Mouse (Mus musculus): ENCODE measurements around the gene Fmnl1. TPM values are rescaled to one million over a fixed set of nuclear protein-coding genes. Genes with fewer than 3 reads are reported as not detected.

Fmnl1 gene
- polyA plus RNA-seq (2012; rRNA removed): 2.4 TPM in 2 replicates

DNA sequence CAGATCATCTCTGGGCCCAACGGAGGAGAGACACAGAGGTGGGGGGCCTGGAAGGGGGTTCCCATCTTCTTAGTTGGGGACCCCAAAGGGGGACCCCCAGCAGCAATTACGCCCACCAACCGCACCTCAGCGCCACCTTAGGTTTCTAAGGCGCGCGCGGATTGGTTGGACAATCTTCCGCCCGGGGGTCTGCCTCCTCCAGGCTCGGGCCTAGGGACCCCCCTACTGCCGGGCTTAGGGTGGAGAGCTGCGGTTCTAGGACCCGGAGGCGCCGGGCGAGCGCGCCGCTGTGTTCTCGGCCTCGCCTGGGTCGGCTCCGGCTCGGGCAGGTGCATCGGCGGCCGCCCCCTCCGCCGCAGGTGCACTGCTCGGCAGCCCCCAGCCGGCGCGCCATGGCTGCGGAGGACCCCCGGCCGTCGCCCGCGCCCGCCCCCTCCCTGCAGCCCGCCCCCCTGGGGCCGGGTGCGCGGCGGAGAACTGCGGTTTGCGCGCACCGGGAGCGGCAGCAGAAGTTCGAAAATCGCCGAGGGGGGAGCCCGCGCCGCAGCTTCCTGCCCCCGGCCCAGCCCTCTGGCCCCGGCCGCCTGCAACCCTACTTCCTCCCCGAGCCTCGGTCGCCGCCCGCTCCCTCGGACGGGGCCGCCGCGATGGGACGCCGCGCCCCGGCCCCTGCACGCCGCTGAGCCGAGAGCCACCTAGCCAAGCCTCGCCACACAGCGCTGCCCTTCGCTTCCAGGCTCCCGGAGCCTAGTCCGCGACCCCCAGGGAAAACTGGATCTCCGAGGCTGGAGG, at the start of gene Fmnl1:
Fmnl1 (plus strand) TSS at position 614 of the 792 bp plus-strand sequence.

DNA sequence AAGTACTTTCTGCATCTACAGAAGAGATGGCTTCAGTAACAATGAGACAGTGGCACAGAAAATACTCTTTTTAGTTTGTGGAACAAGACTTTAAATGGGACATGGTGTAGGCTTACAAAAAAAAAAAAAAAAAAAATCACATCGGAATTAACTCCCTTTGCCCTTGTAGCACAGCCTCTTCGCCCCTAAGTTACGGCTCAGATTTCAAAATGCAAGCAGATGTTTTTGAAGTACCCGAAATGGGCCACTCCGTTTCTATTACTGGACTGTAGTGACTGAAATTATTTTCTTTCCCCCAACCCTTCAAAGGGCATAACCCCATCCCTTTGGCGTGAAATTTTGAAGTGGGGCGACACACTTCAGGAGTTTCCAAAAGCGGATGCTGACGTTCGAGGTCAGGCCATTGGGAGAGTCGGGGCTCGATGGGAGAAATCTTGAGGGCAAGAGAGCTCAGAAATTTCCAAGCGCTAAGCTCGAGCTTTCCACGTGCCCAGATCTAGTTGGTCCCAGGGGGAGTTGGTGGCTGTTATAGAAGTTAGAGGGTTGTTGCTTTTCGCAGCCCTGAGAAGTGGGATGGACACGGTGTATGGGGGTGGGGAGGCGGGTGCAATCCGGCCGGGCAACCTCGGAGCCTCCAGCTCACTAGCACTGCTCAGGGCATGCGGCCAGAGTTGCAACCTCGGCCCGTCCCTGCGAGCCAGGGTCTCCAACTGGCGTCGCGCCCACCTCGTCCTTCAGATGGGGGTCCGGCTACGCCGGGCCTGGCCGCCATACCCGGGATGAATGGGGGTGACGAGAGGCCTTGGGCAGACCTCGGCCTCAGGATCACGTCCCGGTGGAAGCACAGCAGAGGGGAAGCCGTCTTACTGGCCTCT, 39.0 kb upstream of the Fmnl1 start, which contains the start of gene Hexim2:
Hexim2 (plus strand) TSS at position 729 of the 875 bp plus-strand sequence.

DNA sequence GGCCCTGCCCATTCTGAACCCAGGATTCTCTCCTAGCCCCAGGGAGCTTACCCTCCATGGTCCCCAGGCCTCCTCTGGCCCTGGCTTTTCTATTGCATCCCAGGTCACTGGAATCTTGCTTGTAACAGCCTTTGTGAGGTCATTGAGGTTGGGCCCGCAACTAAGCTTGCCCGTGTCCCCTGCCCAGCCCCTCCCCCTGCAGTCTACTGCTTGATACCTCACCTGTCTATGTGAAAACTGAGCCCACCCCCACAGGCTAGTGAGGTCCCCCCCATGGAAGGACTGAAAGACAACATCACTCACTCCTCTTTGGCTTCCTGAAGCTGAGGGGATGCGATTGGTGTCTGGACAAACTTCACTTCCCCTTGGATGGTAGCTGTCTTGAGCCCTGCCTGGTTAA, 37.6 kb downstream of the Fmnl1 start, which contains the start of gene 1700023F06Rik:
1700023F06Rik (minus strand) TSS at position 101 of the 400 bp plus-strand sequence.

DNA sequence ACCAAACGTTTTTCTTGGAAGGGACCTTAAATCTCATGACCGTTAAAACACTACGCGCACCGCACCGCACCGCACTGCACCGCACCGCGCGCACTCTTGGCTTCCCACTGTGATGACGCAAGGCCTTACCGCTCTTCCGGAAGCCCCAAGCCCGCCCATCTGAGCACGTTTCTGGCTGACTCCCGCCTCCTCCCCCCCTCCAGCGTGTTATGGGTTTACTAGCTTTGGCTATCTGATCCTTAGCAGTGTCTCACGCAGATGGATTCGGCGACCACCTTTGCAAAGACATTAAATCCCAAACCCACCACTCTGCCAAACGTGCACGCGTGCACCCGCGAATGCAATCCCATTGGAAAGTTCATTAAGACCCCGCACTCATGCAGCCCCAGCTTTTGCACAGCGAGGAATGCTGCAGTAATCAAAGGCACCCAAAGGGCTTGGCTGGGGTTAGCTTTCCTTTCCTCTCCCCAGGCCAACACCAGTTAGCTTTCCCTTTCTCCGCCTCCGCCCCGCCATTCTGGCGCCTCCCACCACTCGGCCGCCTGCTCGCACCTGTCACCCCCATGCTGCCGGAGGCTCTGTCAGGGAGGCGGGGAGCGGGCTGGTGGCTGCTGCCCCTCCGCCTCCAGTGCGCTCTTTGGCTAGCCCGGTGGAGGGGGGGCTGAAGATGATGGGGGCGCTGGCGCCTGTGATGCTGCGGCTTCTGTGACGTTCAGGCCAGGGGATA, 47.0 kb downstream of the Fmnl1 start, which contains the start of gene Spata32:
Spata32 (minus strand) TSS at position 643 of the 727 bp plus-strand sequence.

Other genes starting within 250 kb of the Fmnl1 start
- 1.7 and 2.3 TPM in 2 replicates for gene Kif18b, start 246.0 kb upstream of the Fmnl1 start, polyA plus RNA-seq (2012; rRNA removed)
- gene C1ql1, start 224.4 kb upstream of the Fmnl1 start, polyA plus RNA-seq (2012; rRNA removed): 1.0 and 2.7 TPM in 2 replicates
- 4.6 and 5.0 TPM in 2 replicates for gene Nmt1, start 142.9 kb upstream of the Fmnl1 start, polyA plus RNA-seq (2012; rRNA removed)
- gene Dcakd, start 142.8 kb upstream of the Fmnl1 start, polyA plus RNA-seq (2012; rRNA removed): 32.2 and 34.9 TPM in 2 replicates
- 16.8 and 24.3 TPM in 2 replicates for gene Plcd3, start 69.4 kb upstream of the Fmnl1 start, polyA plus RNA-seq (2012; rRNA removed)
- gene Acbd4, start 69.4 kb upstream of the Fmnl1 start, polyA plus RNA-seq (2012; rRNA removed): 21.4 and 26.6 TPM in 2 replicates
- gene Hexim1, start 54.9 kb upstream of the Fmnl1 start, polyA plus RNA-seq (2012; rRNA removed): 4.0 and 4.1 TPM in 2 replicates
- gene Hexim2, start 38.7 kb upstream of the Fmnl1 start, polyA plus RNA-seq (2012; rRNA removed): 0.74 and 1.3 TPM in 2 replicates
- gene 1700023F06Rik, start 37.5 kb downstream of the Fmnl1 start, polyA plus RNA-seq (2012; rRNA removed): 1.4 TPM in 2 replicates
- not detected in 2 replicates for gene Spata32, start 47.3 kb downstream of the Fmnl1 start, polyA plus RNA-seq (2012; rRNA removed)
- 8.2 and 10.5 TPM in 2 replicates for gene Map3k14, start 96.4 kb downstream of the Fmnl1 start, polyA plus RNA-seq (2012; rRNA removed)
- 84.4 and 98.7 TPM in 2 replicates for gene Arhgap27, start 192.6 kb downstream of the Fmnl1 start, polyA plus RNA-seq (2012; rRNA removed)
- 6.2 and 6.7 TPM in 2 replicates for gene Plekhm1, start 241.6 kb downstream of the Fmnl1 start, polyA plus RNA-seq (2012; rRNA removed)